Mouse (Mus musculus): ENCODE measurements around the gene Prkcb. TPM values are rescaled to one million over a fixed set of nuclear protein-coding genes. Genes with fewer than 3 reads are reported as not detected.

Prkcb gene
- polyA plus RNA-seq, 1 experiment, result 6.1 TPM

GRCm38 (mm10) chr7:122631151-122631550, 342.6 kb downstream of the Prkcb start:
- no peak overlapping the region for H3K27ac ChIP-seq (ENCODE audit: insufficient read depth, low read depth, low read length)
- TF ChIP-seq CTCF (conservative IDR thresholded peaks at IDR 0.05; ENCODE audit: insufficient read depth, insufficient read length, low read depth, low read length), result no peak
- DNase-seq, result no peak
- WGBS, result 62% methylated on average over 3 of the region's 3 CpGs
- H3K27me3 ChIP-seq (replicated peaks; ENCODE audit: control insufficient read depth, insufficient read depth, low read length), result no peaks in the 10 kb centered on the region
- no peaks in the 10 kb centered on the region for H3K36me3 ChIP-seq (ENCODE audit: control insufficient read depth, insufficient read depth, low read length)
- H3K4me1 ChIP-seq (ENCODE audit: control insufficient read depth, insufficient read depth, low read length), result no peaks in the 10 kb centered on the region
- H3K4me3 ChIP-seq (ENCODE audit: insufficient read depth, low read depth, low read length), result no peak overlapping the region

DNA sequence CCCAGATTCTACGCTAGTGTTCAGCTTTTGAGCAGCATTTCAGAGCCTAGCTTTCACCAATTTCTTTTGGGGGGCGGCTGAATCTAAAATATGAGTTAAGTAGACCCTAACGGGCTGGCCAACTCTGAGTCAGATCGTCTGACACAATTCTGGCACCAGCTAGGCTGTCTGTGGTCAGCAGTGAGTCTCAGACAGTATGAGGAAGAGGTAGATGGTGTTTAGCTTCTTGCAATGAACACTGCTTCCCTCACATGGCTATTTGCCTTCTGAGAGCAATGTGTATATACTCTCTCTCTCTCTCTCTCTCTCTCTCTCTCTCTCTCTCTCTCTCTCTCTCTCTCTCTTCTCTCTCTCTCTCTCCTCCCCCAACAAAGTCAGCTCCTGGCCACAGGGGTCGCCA, 344.4 kb downstream of the Prkcb start:
- Histone ChIP-seq H3K27me3 (replicated peaks; ENCODE audit: control insufficient read depth, insufficient read depth, low read length) (no peaks in the 10 kb centered on the region), H3K27ac (ENCODE audit: insufficient read depth, low read depth, low read length) (no peak overlapping the region), H3K36me3 (ENCODE audit: control insufficient read depth, insufficient read depth, low read length) (no peaks in the 10 kb centered on the region), H3K4me1 (ENCODE audit: control insufficient read depth, insufficient read depth, low read length) (no peaks in the 10 kb centered on the region), H3K4me3 (ENCODE audit: insufficient read depth, low read depth, low read length) (no peak overlapping the region)
- DNase-seq, result no peak
- WGBS, result 75% methylated on average over 5 of the region's 5 CpGs
- TF ChIP-seq POLR2A (IDR thresholded peaks at IDR 0.05; ENCODE audit: low read depth, low read length), result no peak
- TF ChIP-seq CTCF (conservative IDR thresholded peaks at IDR 0.05; ENCODE audit: insufficient read depth, insufficient read length, low read depth, low read length), result no peak

- no peaks in the 10 kb centered on the region for H3K36me3 ChIP-seq (ENCODE audit: control insufficient read depth, insufficient read depth, low read length)
- TF ChIP-seq CTCF (conservative IDR thresholded peaks at IDR 0.05; ENCODE audit: insufficient read depth, insufficient read length, low read depth, low read length), result no peak
- H3K27ac ChIP-seq (ENCODE audit: insufficient read depth, low read depth, low read length), result no peak overlapping the region
- H3K4me3 ChIP-seq (ENCODE audit: insufficient read depth, low read depth, low read length), result no peak overlapping the region
- H3K27me3 ChIP-seq (replicated peaks; ENCODE audit: control insufficient read depth, insufficient read depth, low read length), result no peaks in the 10 kb centered on the region
- WGBS, result 87% methylated on average over 5 of the region's 5 CpGs
- no peak for DNase-seq
- H3K4me1 ChIP-seq (ENCODE audit: control insufficient read depth, insufficient read depth, low read length), result no peaks in the 10 kb centered on the region
These were observed 344.9 kb downstream of the Prkcb start for GRCm38 (mm10) chr7:122633463-122633862.

DNA sequence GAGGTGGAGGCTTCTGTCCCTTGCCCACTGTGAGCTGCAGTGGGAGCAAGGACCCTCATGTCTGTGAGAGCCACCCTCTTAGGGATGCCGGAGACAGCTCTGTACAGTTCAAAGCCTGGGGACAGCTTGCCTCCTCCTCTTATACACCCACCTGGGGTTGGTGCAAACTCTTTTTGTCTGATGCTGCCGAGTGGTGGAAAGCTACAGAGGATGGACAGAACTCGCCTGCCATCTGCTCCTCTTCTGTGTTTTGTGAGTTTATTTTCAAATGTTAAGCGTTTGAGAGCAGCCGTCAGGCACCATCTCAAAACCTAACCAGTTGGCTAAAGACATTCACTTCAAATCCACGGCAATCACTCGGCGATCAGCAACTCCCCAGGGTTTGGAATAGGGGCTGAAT, 355.1 kb downstream of the Prkcb start:
- Histone ChIP-seq H3K27me3 (replicated peaks; ENCODE audit: control insufficient read depth, insufficient read depth, low read length) (no peaks in the 10 kb centered on the region), H3K4me3 (ENCODE audit: insufficient read depth, low read depth, low read length) (no peak overlapping the region), H3K4me1 (ENCODE audit: control insufficient read depth, insufficient read depth, low read length) (no peaks in the 10 kb centered on the region), H3K36me3 (ENCODE audit: control insufficient read depth, insufficient read depth, low read length) (no peaks in the 10 kb centered on the region), H3K27ac (ENCODE audit: insufficient read depth, low read depth, low read length) (no peak overlapping the region)
- no peak for TF ChIP-seq CTCF (conservative IDR thresholded peaks at IDR 0.05; ENCODE audit: insufficient read depth, insufficient read length, low read depth, low read length)
- TF ChIP-seq POLR2A (IDR thresholded peaks at IDR 0.05; ENCODE audit: low read depth, low read length), result no peak
- WGBS, result 87% methylated on average over 8 of the region's 8 CpGs
- no peak for DNase-seq

- Histone ChIP-seq H3K27ac (ENCODE audit: insufficient read depth, low read depth, low read length) (no peak overlapping the region), H3K27me3 (replicated peaks; ENCODE audit: control insufficient read depth, insufficient read depth, low read length) (no peaks in the 10 kb centered on the region), H3K4me3 (ENCODE audit: insufficient read depth, low read depth, low read length) (no peak overlapping the region), H3K4me1 (ENCODE audit: control insufficient read depth, insufficient read depth, low read length) (no peaks in the 10 kb centered on the region), H3K36me3 (ENCODE audit: control insufficient read depth, insufficient read depth, low read length) (no peaks in the 10 kb centered on the region)
- TF ChIP-seq CTCF (conservative IDR thresholded peaks at IDR 0.05; ENCODE audit: insufficient read depth, insufficient read length, low read depth, low read length) (no peak), POLR2A (IDR thresholded peaks at IDR 0.05; ENCODE audit: low read depth, low read length) (no peak)
- DNase-seq, result no peak
- WGBS, result 83% methylated on average over 10 of the region's 10 CpGs
These were observed 360.8 kb downstream of the Prkcb start for GRCm38 (mm10) chr7:122649306-122649705.

- H3K36me3 ChIP-seq (ENCODE audit: control insufficient read depth, insufficient read depth, low read length), result no peaks in the 10 kb centered on the region
- no peak for TF ChIP-seq POLR2A (IDR thresholded peaks at IDR 0.05; ENCODE audit: low read depth, low read length)
- TF ChIP-seq CTCF (conservative IDR thresholded peaks at IDR 0.05; ENCODE audit: insufficient read depth, insufficient read length, low read depth, low read length), result no peak
- WGBS, result 82% methylated on average over 3 of the region's 3 CpGs
- no peak for DNase-seq
- H3K4me1 ChIP-seq (ENCODE audit: control insufficient read depth, insufficient read depth, low read length), result no peaks in the 10 kb centered on the region
- no peaks in the 10 kb centered on the region for H3K27me3 ChIP-seq (replicated peaks; ENCODE audit: control insufficient read depth, insufficient read depth, low read length)
- H3K4me3 ChIP-seq (ENCODE audit: insufficient read depth, low read depth, low read length), result no peak overlapping the region
- no peak overlapping the region for H3K27ac ChIP-seq (ENCODE audit: insufficient read depth, low read depth, low read length)
These were observed 364.0 kb downstream of the Prkcb start for GRCm38 (mm10) chr7:122652523-122652922.

DNA sequence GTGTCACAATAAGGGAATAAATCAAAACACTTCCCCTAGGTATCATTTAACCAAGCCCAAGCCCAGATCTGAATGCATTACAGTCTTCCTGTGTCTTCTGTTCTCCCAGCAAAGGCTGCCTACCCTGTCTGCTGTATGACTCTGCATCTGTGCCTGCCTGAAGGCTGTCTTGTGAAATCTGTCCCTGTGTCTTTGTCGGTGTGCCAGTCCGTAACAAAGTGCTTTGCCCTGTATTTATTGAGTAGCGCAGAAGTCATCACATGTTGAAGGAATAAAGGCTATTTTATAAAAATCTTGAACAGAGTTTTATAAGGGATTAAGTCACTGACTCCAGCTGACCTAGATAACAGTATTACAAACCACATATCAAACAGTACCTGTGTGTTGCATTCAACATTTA, 368.1 kb downstream of the Prkcb start:
- no peak overlapping the region for H3K4me3 ChIP-seq (ENCODE audit: insufficient read depth, low read depth, low read length)
- no peaks in the 10 kb centered on the region for H3K4me1 ChIP-seq (ENCODE audit: control insufficient read depth, insufficient read depth, low read length)
- no peak overlapping the region for H3K27ac ChIP-seq (ENCODE audit: insufficient read depth, low read depth, low read length)
- no peak for DNase-seq
- no peaks in the 10 kb centered on the region for H3K27me3 ChIP-seq (replicated peaks; ENCODE audit: control insufficient read depth, insufficient read depth, low read length)
- 89% methylated on average over 3 of the region's 3 CpGs for WGBS
- no peaks in the 10 kb centered on the region for H3K36me3 ChIP-seq (ENCODE audit: control insufficient read depth, insufficient read depth, low read length)
- no peak for TF ChIP-seq CTCF (conservative IDR thresholded peaks at IDR 0.05; ENCODE audit: insufficient read depth, insufficient read length, low read depth, low read length)
- TF ChIP-seq POLR2A (IDR thresholded peaks at IDR 0.05; ENCODE audit: low read depth, low read length), result no peak
